Mouse (Mus musculus) heart, adult 18-20 months (tissue): ENCODE results near the gene 4933409G03Rik. TPM values are rescaled to one million over a fixed set of nuclear protein-coding genes. Genes with fewer than 3 reads are reported as not detected.
"Not testable (repeated sequence)": the region's sequence is repeated elsewhere in the genome, so short reads cannot be mapped to it uniquely, and the experiment has no call there.

Source experiments
- DNase-seq, 2 experiments: peaks; one replicate each; pipeline ENCODE4 v3.0.0; 2021 to 2022; ENCODE audit warnings: mixed read lengths in 1 of 2
- long read RNA-seq, 2 experiments: library from polyadenylated mRNA; stranded (forward); transcript quantifications; one replicate each; pipeline ENCODE4 v2.0.0; 2021
- total RNA-seq, 2 experiments: library from RNA; stranded (reverse); gene quantifications; 2 replicates each; pipeline ENCODE4 v1.2.3; 2021

4933409G03Rik gene
- total RNA-seq, result not detected
- long read RNA-seq, experiment 1, result 0 reads
- long read RNA-seq, experiment 2, result 0 reads

DNA sequence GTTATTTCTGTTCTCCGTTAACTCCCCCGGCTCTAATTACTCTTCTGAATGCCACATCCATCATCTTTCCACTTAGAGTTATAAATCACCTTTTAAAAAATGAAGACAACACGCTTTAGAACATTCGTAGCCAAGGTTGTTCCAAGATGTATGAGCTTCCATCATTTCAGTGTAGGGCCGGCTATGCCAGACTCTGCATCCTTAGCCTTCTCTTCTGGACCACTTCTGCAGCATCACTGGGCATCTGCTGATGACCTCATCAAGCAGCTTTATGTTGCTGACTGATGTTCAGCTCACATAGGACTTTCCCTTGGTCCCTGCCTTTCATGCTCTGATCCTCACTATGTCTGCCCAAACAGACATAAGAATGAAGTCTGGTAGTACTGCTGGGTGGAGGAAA lies at the start of gene 4933409G03Rik:
Gene 4933409G03Rik (plus strand): TSS at position 301 of the 400 bp plus-strand sequence.
- no peak for DNase-seq

DNA sequence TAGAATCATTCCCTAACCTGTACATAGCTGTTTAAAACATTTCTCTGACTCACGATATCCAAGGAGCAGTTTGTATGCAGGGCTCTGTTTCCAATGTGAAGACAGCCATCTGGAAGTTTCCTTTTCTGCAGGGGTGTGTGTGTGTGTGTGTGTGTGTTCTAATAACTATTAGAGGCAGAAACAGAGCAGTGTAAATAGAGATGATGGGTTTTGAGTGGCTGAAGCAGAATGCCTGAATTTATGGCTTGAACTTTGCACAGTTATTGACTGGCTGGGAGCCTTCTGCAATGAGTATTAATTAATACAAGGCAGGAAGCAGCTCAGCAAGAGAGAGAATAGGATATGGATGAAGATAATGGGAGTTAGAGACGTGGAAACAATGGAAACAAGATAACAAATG lies 38.0 kb upstream of the 4933409G03Rik start:
- DNase-seq, result no peak

DNA sequence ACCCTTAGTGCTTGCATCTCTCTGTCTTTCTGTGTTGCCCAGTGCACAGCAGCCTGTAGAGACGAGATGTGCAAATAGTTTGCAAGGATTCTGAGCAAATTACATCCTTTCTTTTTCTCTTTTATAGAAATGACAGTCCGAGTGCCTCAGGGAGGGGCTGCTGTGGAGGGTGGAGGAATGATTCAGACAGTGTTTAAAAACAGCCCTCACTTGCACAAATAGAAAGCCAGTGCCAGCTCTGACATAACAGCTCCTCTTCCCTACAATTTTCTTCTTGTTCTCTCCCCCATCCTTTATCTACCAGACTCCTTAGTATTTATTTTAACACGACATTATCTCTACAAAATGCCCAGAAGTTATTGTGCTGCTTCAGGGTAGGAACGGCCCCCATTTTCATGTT lies 21.4 kb upstream of the 4933409G03Rik start:
- DNase-seq, result no peak

DNA sequence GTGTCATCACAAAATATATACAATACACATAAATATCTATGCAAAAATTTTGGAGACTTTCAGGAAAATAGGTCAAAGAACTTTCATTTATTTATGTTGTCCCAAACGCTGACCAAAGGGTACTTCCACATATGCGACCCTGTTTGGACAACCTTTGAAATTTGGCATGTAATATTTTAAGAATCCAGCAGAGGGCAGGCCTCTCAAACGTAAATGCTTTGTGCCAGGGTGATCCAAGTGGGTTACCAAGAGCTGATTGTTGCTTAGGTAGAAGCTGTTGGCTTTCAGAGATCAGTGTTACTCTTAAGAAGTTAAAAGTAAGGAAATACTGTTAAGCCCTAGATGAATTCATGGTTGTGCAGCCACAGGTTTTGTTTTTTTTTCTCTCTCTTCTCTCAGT lies 18.9 kb upstream of the 4933409G03Rik start:
- DNase-seq, result peak; percentile 9 to 65

DNA sequence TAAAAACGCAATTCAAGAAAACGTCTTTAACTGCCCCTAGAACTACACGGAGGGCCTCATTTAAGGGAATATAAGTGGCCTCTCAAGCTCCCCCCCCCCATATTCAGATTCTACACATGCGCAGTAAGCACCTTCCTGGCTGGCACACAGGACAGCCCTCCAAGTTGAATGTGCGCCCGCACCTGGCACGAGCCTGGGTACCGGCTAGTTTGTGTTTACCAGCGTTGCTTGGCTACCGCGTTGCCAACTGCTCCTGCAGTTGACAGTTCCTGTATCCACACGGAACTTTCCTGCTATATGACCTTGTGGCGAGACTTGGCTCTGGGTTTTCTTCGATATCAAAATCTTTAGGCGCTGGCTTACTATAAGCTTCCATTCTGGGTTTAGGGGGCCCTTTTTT lies 13.9 kb upstream of the 4933409G03Rik start:
- DNase-seq, result peak; percentile 83 to 85

DNA sequence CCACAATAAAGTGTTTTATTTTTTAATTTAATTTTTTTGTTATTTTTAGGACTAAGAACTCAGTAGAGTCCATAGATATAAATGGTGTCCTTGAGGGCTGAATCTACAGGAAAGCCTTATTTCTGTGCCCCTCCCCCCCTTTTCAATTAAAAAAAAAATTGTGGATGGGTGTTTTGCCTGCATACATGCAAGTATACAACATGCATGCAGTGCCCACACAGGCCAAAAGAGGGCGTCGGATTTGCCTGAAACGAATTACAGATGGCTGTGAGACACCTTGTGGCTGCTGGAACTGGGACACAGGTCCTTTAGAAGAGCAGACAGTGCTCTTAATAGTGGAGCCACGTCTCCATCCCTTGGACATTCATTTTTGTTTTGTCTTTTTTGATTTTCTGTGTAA lies 9.9 kb upstream of the 4933409G03Rik start:
- DNase-seq, result no peak

DNA sequence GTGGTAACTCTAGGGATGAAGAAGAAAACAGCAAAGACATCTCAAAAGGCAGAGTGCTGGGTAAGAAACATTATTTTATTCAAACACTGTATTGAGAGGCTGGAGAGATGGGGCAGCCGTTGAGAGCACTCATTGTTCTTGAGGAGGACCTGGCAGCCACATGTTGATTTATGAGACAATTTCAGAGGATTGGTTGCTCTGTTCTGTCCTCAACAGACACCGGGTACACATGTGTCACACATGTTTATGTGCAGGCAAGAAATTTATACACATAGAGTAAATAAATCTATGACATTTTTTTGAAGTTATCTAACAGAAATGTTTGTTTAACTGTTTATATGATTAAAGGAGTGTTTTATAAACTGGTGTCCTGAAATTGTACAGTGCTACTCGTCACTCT lies 10.6 kb downstream of the 4933409G03Rik start:
- no peak for DNase-seq

DNA sequence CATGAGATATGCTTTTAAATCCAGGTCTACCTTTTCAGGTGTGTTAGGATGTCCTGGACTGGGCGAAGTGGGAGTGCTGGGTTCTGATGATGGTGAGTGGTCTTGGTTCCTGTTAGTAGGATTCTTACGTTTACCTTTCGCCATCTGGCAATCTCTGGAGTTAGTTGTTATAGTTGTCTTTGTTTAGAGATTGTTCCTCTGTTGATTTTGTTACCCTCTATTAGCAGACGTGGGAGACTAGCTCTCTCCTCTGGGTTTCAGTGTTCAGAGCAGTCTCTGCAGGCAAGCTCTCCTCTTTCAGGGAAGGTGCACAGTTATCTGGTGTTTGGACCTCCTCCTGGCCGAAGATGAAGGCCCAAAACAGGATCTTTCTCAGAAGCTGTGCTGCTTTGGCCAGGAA lies 74.0 kb downstream of the 4933409G03Rik start, which contains the start of gene 4932414N04Rik:
Gene 4932414N04Rik (plus strand): TSS at position 301 of the 400 bp plus-strand sequence.
- not testable (repeated sequence) for DNase-seq

Other genes starting within 250 kb of the 4933409G03Rik start
- gene Stk39, start 110.1 kb upstream of the 4933409G03Rik start, total RNA-seq, result 10 to 100 TPM; 88.1 to 97.1 TPM
- not detected for gene 4932414N04Rik, start 74.1 kb downstream of the 4933409G03Rik start, total RNA-seq